Mouse (Mus musculus) layer of hippocampus, adult 9-10 months (tissue): ENCODE results near the gene Ap3b1.
A peak's percentile ranks its signal among the peaks of the same experiment; 100 is the strongest.

ENCODE experiments used
- DNase-seq: peaks from one replicate; pipeline ENCODE4 v3.0.0; 2022; ENCODE audit warnings: low spot score

The Ap3b1 gene

DNA sequence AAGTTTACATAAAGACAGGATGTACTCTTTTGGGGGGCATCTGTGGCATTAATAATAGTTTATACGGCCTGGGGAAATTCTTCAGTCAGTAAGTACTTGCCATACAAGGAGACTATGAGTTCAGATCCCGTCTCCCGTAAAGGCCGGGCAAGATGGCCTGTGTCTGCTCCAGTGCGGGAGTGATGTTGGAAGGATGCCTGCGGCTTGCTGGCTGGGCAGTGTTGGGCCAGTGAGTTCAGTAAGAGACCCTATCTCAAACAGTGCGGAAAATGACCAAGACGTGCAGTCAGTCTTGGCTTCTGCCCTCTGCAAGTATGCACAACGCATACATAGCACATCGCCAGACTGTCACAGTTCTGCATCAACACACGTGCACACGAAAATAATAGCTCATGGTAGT, 95.4 kb downstream of the Ap3b1 start:
- DNase-seq = no peak

DNA sequence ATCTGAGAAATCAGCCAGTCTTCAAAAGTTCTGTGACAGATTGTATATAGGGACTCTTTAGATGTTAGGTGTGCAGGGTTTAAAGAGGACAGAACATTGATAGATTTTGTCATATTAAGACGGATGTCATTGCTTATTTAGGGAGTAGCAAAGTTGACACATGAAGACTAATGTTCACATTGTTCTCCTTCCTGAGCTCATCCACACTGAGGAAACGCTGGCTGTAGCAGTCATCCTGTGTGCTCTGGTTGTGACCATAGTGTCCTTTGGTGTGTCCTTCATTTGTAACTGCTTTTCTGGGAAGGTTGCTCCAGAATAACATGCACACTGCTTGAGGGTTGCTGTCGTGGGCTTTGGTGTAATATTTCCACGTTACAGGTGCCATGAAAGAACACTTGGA, 100.4 kb downstream of the Ap3b1 start:
- no peak for DNase-seq

DNA sequence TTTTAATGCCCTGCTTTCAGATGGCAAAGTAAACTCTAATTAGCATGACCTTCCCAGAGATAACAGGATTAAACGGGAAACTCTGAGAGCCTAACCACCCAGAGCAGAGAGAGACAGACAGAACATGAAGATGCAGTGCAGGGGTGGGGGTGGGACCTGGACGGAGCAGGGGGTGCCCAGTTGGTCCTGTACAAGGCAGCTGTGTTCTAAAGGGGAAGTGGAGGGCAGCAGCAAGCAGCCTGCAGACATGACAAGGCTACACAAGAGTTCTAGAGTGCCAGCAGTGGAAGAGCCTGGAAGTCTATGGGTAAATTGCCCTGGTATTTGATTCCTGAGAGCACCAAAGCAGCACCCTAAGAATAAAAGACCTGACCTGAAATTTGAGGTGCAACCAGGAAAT, 105.5 kb downstream of the Ap3b1 start:
- DNase-seq = no peak

DNA sequence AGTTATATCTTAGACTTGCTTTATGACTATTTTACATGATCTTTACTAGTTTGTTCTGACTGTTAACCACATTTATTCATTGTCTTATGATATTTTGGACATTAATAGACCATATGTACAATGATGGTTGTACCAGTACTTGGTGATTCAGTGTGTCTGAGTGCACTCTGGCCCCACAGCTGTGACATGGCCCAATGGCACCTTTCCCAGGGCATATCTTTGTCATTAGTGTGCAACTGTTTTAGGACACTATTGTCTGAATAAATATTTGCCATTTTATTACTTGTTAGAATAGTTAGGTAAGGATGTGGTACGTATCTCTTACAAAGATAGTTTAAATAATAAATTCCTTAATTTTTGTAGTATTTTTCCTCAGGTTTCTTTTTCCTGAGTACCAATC, 109.8 kb downstream of the Ap3b1 start:
- no peak for DNase-seq

DNA sequence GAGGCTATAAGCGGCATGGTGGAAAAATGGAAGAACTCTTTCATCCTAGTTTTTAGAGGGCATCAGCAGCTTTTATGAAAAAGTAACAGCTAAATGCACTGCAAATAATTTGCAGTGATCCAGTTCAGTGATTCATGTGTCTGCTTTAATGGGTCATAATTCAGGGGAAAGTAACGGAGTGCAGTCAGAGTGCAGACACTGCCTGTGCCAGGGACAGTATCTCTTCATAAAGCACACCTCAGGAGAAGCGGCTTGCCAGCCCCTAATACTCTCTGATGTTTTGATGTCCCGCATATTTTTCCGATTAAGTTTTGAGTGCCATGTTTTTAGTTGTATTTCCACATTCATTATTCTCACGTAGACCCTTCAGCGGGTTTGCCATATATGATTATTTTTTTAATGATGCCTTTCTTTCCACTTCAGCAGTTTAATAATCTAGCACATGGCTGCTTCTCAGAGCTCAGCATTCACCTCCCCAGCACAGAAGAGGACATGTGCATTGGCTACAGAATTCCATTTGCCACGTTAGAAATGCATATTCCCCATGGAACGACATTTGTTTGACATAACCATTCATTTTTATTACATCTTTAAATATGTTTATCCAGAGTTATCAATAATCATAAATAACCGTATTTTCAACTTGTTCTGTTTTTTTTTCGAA, 112.4 kb downstream of the Ap3b1 start:
- no peak for DNase-seq

DNA sequence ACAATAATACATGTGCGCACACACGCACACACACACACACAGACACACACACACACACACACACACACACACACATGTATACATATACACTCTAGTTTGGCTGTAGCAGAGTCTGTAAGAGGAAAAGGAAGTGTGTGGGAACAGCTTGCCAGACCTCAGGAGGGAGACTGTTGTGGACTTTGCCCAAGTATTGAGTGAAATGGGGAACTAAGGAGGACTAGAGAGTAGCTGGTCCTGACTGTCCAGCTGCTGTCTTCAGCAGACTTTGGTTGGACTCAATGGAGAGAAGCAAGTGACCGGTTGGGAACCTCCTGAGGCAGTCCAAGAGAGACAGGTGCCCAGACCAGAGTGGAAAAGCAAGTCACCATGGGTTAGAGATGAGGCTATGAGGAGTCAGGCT, 117.4 kb downstream of the Ap3b1 start:
- no peak for DNase-seq

DNA sequence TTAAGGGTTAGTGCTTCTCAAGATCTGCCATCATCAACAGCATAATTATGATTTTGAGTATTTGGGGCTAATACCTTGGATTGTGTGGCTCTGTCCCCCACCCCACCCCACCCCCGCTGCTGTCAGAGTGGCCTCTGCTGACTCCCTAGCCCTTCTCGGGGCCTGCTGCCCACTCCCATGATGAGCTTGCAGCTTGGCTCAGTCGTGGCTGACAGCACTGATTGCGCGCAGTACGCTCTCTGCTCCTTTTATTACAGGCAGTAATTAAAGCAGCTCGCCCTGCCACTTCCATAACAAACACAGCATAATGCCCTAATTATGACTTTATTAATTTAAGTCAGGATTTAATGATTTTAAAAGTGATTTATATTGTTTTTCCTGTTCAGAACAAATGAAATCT, 121.5 kb downstream of the Ap3b1 start:
- DNase-seq = no peak

DNA sequence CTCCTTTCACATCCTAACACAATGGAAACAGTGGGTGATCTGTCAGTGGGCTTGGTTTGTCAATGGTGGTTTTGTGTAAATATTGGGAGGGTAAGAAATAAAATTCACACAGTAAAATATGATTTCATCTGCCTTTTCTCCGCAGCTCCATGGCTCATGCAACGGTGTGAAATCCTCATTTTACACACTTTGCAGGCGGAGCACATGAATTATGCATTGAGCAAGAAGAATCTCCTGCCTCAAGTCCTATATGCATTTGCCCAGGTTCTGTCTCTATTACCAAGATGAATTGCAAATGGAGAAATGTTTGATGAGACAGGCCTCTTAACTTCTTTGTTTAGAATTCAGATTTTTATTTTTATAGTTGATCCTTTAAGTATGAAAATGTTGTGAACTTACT, 131.9 kb downstream of the Ap3b1 start:
- no peak for DNase-seq

DNA sequence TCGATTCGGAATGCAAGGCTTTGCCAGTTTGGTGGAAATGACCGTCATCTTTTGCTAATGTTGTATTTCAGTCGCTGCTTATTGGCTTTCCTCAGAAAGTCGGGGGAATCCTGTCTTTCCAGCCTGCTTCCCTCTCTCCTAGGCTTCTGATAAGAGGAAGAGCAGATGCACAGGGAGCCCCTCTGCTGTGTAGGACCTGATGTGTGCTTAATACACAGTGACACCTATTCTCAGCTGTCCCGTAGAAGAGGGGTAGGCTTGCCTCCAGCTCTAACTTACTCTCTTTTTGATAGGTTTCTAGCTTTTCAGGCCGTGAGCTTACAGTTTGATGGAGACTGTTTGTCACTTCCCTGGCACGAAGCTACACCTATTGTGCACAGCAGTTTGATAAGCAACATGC, 132.4 kb downstream of the Ap3b1 start:
- DNase-seq = no peak

DNA sequence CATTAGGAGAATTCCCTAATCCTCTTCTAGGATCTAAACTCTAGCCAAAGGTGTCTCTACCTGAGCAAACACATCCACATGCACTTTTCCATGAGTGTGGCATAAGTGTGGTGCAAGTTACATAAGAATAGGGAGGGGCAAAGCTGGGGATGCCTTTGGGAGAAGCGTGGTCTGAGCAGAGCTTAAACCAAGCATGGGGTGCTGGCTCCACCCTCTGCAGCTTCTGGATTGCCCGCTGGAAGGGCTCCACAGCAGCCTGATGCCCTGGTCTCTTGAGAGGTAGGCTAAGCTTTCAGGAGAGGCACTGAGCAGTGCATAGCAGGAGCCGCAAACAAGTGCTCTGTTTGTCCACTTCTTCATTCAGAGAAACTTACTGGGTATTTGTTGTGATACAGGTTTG, 138.8 kb downstream of the Ap3b1 start:
- no peak for DNase-seq

DNA sequence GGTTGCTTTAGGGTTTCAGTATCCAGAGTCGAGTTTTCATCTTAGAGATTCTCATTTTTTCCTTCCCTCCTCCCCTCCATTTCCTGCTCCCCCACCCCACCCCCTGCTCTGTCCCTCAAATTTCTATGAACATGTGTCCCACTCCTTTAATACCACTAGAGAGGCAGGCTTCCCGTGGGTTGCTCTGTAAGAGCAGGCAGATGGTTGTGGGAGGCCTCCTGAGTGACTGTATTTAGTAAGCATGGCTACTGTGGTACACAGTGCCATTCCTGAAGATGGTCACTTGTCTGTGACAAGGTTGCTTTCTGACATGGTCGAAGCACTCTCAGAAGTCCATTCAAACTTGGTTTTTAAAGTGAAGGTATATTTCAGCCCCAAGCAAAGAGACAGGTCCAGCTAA, 147.7 kb downstream of the Ap3b1 start:
- peak; percentile 27 for DNase-seq

DNA sequence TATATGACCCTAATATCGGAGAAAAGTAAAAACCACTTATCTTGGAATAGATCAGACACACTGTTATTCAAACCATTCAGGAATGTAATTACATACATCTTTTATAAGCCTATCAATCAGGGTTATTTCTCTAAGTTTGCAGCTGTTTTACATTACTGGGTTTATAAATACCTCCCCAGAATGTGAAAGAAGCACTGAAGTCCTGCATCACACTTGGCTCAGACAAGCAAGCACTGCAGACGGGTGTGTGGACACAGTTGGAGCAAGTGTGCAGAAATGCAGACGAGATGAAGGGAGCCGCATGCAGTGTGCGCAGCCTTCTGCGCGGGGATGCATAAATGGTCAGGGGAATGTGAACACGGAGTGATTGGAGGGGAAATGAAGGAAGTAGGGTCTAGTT, 149.6 kb downstream of the Ap3b1 start:
- DNase-seq = no peak

DNA sequence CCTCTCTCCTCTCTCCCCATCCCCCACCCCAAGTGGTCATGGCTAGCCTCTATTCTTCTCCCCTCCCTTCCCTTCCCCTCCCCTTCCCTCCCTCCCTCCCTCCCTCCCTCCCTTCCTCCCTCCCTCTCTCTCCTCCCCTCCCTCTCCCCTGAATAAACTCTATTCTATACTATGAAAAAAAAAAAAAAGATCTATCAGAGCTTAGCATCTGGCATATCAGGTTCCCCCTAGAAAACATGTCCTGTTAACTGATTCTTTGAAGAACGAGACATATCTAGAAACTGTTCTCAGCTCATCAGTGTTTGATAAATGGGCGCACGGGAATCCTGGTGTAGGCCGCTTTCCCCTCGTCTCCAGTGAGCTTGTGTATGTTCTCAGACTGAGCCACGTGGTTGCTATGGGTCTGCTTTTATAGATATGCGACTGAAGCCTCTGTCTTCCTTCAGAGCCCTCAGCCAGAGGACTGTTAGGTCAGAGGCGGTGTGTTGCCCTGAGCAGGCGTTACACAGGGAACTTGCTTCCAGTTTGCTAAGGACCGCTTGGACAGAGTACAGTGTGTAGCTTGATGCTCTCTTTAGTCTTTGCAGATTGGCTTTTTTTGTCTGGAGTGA, 154.5 kb downstream of the Ap3b1 start:
- no peak for DNase-seq

DNA sequence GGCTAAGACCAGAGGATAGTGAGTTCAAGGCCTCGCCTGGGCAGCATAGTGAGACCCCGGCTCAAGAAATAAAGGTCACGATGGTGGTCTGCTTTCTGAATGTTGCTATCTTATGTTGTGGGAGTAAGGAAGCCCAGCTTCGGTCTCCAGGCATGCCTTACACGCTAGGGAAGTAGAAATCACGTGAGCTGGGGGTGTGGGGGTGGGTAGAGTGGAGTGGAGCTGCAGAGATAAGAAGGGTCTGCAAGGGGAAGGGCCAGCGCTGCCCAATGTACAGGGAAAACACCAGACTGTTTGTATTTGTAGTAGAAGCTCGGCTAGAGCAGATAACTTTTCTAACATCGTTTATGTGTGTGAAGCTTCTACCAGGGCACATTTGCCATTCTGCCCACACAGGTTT, 155.1 kb downstream of the Ap3b1 start:
- no peak for DNase-seq

DNA sequence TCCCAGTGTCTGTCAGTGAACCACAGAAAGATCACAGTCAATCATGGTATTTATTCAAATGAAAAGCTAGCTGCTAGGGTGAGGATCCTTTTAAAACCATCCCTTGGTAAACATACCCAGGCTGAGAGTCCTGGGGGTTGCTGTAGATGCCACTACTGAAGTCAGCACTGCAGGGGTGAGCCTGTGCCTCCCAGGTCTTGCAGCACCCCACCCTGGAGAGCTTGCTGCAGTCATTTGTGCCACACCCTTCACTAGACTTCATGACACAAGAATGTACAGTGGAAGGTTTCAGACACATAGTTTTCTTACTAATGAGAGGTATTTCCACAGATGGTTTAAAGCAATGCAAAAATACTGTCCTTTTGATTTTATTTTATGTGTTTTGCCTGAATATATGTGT, 156.2 kb downstream of the Ap3b1 start:
- DNase-seq = no peak

DNA sequence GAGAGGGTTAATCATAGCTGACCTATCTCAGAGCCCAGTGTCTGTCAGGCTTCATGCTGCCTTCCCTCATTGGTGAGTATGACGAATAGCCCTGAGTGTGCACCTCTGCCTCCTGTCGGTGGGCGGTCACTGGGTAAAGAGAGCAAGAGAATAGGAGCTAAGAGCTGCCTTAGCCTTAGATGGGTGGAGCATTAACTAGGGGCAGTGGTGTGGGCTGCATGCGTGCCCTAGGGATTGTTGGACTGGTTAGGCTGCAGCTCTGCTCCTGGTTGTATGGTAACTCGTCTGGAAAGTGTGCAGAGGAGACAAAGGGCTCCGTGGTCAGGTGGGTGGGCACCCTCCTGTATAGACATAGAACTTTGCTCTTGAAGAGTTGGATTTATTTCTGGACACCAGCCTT, 157.8 kb downstream of the Ap3b1 start:
- no peak for DNase-seq

DNA sequence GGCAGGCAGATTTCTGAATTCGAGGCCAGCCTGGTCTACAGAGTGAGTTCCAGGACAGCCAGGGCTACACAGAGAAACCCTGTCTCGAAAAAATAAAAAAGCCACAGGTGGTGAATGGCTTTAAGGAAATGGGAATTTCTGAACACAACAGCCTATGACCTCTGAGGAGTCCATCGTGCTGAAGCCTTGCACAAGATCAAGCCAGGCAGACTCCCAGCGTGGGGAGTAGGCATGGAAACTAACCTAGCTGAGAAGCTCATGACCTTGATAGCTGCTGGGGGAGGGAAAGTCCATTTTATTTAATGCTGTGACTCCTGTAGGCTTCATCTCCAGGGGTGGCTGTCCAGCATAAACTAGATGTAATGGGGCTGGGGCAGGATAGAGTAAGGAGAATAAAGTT, 159.4 kb downstream of the Ap3b1 start:
- DNase-seq = no peak

DNA sequence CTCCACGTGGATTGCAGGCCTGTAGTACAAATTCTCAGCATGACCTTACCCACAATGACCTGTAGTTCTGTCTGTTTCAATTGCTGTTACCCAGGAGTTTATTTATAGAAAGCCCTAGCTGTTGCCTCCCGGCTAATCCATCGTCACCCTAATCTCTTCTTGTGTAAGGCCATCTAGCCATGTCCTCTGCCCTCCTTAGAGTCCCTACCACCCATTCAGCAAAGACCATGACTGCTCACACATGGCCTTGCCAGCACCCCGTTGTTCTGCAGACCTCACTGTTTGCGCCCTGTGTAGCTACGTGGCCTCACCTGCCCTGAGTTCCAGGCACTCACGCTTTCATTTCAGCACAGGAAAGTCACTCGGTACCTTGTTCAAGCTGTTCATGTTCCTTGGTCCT, 160.5 kb downstream of the Ap3b1 start:
- no peak for DNase-seq

DNA sequence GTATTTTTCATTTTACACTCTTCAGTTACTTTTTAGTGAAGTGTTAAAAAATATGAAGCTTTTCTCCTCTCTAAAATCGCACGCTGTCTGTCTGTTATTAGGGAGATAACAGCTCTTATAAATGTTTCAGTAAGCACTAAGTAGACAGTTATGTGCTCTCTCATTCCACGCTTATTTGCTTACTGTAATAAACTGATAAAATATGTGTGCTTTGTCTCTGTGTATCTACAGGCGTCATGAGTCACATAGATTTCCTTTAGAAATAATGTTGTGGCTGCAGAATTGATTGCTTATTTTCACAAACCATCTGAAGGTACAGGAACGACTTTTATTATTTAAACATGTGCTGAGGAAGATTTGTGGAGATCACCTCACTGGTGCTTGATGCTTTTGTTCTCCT, 164.5 kb downstream of the Ap3b1 start:
- no peak for DNase-seq

DNA sequence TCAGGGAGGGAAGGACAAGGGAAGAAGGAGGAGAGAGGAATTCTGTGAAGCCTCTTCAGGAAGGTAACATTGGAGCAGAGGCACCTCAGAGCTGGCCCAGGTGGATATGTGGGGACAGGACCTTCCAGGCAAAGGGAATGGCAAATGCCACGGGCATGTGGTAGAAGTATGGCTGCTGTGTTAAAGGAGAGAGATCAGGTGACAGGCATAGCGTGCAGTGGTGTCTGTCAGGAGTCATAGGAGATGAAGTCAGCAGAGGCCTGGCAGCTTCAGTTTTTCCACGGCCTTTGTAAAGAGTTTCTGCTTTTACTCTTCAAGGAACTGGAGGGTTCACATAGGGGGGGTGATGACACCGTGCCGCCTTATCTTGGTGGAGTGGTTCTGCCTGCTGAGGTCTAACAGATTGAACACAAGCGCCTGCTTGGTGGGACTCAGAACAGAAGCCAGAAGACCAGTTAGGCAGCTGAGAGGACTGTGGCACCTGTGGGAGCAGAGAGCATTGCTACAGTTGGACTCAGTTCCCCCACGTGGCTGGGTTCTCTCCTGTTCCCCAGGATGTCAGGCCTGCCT, 166.0 kb downstream of the Ap3b1 start:
- no peak for DNase-seq

DNA sequence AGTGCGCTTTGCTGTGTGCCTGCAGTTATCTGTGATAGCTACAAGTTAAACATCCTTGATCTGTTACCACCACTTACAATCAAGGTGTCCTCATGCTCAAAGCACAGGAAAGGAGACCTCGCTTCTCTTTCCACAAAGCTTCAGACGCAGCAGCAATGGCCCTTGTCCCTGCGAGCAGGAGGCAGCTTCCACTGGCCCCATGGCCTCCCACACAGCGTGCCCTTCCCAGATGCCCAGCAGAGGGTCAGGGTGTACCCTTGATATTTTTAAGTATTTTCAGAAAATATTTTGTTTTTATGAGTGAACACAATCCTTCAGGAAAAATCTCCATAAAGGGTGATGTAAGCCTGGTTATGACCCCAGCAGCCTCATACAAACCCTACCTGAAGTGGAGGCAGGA, 170.4 kb downstream of the Ap3b1 start:
- no peak for DNase-seq

DNA sequence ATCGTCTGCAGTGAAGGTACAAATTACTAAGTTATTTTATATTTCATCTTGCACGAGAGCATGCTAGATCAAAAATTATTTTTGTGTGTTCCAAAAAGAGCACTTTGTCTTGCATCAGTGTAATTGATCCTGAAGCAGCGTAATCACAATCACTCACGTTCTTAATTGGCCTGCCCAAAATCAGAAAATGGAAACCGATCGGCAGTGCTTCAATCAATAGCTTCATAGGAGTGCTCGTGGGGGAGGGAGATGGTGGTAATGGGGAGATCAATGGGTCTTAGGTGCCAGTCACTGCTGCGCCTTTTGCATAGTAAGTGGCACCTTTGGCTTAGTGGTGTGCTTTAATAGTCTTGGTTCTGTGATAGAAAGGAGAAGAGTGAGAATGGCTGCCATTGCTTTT, 174.8 kb downstream of the Ap3b1 start:
- no peak for DNase-seq

DNA sequence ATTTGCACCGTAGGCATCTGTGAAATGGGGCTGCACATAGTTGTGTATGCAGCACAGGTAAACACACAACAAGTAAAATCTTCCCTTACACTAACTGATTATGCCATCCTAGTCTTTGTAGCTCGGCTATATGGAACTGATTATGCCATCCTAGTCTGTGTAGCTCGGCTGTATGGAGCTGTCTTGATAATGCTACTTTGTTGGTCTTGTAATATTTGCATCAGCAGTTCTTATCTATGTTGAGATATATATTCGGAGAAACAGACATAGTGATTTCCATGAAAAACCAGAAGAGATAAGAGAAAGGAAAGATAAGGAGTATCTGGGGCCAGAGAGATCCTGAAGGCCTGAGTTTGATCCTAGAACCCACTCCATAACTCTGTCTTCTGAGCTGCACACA, 178.6 kb downstream of the Ap3b1 start:
- DNase-seq = no peak
